Mouse (Mus musculus) CH12.LX (cell line): ENCODE measurements at regions not wholly inside any gene's neighbourhood (a gene's known extent, or its start where the extent isn't known, plus 50 kb on each side); places are given as distances from the start of the nearest gene placed in this dataset.
A peak's percentile ranks its signal among the peaks of the same experiment; 100 is the strongest.
"Not testable (repeated sequence)": the region's sequence is repeated elsewhere in the genome, so short reads cannot be mapped to it uniquely, and the experiment has no call there.

ENCODE experiments used
- DNase-seq: peaks from one replicate; pipeline ENCODE4 v3.0.0-alpha.2; 2013; ENCODE audit errors: extremely low read depth
- H3K27ac ChIP-seq: 2 replicates; pipeline ENCODE4 v1.5.1; 2012; ENCODE audit warnings: low read depth, mild to moderate bottlenecking, control low read depth, moderate library complexity; ENCODE audit not compliant: insufficient read depth
- H3K27me3 ChIP-seq: replicated peaks from 2 replicates; pipeline ENCODE3; 2012; ENCODE audit warnings: inconsistent platforms
- H3K36me3 ChIP-seq, 2 experiments: replicated peaks in 1 of 2; 2 replicates each; pipeline versions ENCODE3 to v1.6.1; 2012; ENCODE audit warnings: inconsistent platforms in 1 of 2, low read length in 1 of 2, mild to moderate bottlenecking in 1 of 2, mixed read lengths in 1 of 2, moderate library complexity in 1 of 2; ENCODE audit not compliant: control insufficient read depth in 1 of 2, insufficient read depth in 1 of 2
- H3K4me1 ChIP-seq, 2 experiments: 2 replicates each; pipeline ENCODE4 v1.6.1; 2012; ENCODE audit warnings: inconsistent platforms in 1 of 2, moderate library complexity in 1 of 2; ENCODE audit not compliant: insufficient read depth in 2 of 2, control insufficient read depth in 1 of 2
- H3K4me2 ChIP-seq: 2 replicates; pipeline ENCODE4 v1.6.1; 2012; ENCODE audit warnings: low read depth, mild to moderate bottlenecking, control low read depth; ENCODE audit not compliant: poor library complexity, insufficient read depth, severe bottlenecking
- H3K4me3 ChIP-seq, 3 experiments: fragments of 150-350 bp in 1 of 3; sonication (generic) in 1 of 3; replicated peaks in 1 of 3; 2 replicates each; pipeline versions ENCODE3 to v1.5.1; 2011 to 2012; ENCODE audit warnings: low read depth in 2 of 3, low read length in 2 of 3, mild to moderate bottlenecking in 2 of 3, moderate library complexity in 2 of 3, control low read depth in 1 of 3, improper control_type of control experiment in 1 of 3, inconsistent platforms in 1 of 3, mixed read lengths in 1 of 3; ENCODE audit not compliant: poor library complexity in 1 of 3
- H3K79me2 ChIP-seq: replicated peaks from 2 replicates; pipeline ENCODE4 v1.6.1; 2012; ENCODE audit warnings: mild to moderate bottlenecking, moderate library complexity; ENCODE audit not compliant: control insufficient read depth, poor library complexity, insufficient read depth, severe bottlenecking; ENCODE audit errors: extremely low read depth
- H3K9ac ChIP-seq: 2 replicates; pipeline ENCODE4 v1.6.1; 2012; ENCODE audit warnings: low read depth, mild to moderate bottlenecking, control low read depth, moderate library complexity; ENCODE audit not compliant: insufficient read depth
- H3K9me3 ChIP-seq: replicated peaks from 2 replicates; pipeline ENCODE3; 2012; ENCODE audit warnings: low read length, inconsistent platforms, mixed read lengths
- CHD1 ChIP-seq: IDR thresholded peaks from 2 replicates; pipeline ENCODE4 v1.6.1; 2012; ENCODE audit warnings: low read depth, low read length, improper control_type of control experiment, inconsistent platforms
- E2F4 ChIP-seq: IDR thresholded peaks from 2 replicates; pipeline ENCODE4 v1.6.1; 2011; ENCODE audit warnings: low read depth, low read length, improper control_type of control experiment; ENCODE audit not compliant: insufficient replicate concordance
- ELF1 ChIP-seq: IDR thresholded peaks from 2 replicates; pipeline ENCODE4 v1.6.1; 2014; ENCODE audit warnings: low read depth, mild to moderate bottlenecking, inconsistent platforms, low read length, improper control_type of control experiment
- EP300 ChIP-seq: IDR thresholded peaks from 2 replicates; pipeline ENCODE4 v1.6.1; 2011; ENCODE audit warnings: low read length, improper control_type of control experiment
- JUN ChIP-seq: IDR thresholded peaks from 2 replicates; pipeline ENCODE4 v1.6.1; 2011; ENCODE audit warnings: low read depth, mild to moderate bottlenecking, low read length, improper control_type of control experiment, moderate library complexity; ENCODE audit not compliant: insufficient read depth
- JUND ChIP-seq: conservative IDR thresholded peaks from 2 replicates; pipeline ENCODE4 v1.6.1; 2011; ENCODE audit warnings: low read depth, low read length, improper control_type of control experiment
- KAT2A ChIP-seq: IDR thresholded peaks from 2 replicates; pipeline ENCODE4 v1.6.1; 2012; ENCODE audit warnings: low read length, improper control_type of control experiment, inconsistent platforms; ENCODE audit not compliant: insufficient replicate concordance
- MAZ ChIP-seq: IDR thresholded peaks from 2 replicates; pipeline ENCODE4 v1.6.1; 2012; ENCODE audit warnings: low read depth, mild to moderate bottlenecking, inconsistent platforms, low read length, improper control_type of control experiment, moderate library complexity
- MEF2A ChIP-seq: IDR thresholded peaks from 2 replicates; pipeline ENCODE4 v1.6.1; 2014; ENCODE audit warnings: low read depth, mild to moderate bottlenecking, inconsistent platforms, low read length, improper control_type of control experiment, borderline replicate concordance
- MYC ChIP-seq: IDR thresholded peaks from 2 replicates; pipeline ENCODE4 v1.6.1; 2011; ENCODE audit warnings: low read depth, mild to moderate bottlenecking, improper control_type of control experiment, low read length
- NELFE ChIP-seq: IDR thresholded peaks from 2 replicates; pipeline ENCODE4 v1.6.1; 2011; ENCODE audit warnings: low read depth, low read length, improper control_type of control experiment
- PAX5 ChIP-seq: IDR thresholded peaks from 2 replicates; pipeline ENCODE4 v1.6.1; 2012; ENCODE audit warnings: low read length, inconsistent platforms, mixed read lengths
- SIN3A ChIP-seq: IDR thresholded peaks from 2 replicates; pipeline ENCODE4 v1.6.1; 2012; ENCODE audit warnings: low read length, improper control_type of control experiment, inconsistent platforms
- SMC3 ChIP-seq: IDR thresholded peaks from 2 replicates; pipeline ENCODE4 v1.6.1; 2011; ENCODE audit warnings: low read depth, low read length, improper control_type of control experiment
- dilution Hi-C: fragments of 300-500 bp; cut with MboI; formaldehyde crosslinking; loops from 2 replicates; pipeline ENCODE4 v1.14.3; 2020; ENCODE audit warnings: low sequenced_read_pairs; ENCODE audit not compliant: extremely low pct_unique_long_range_greater_than_20kb, extremely low pct_ligation_motif_present
- in situ Hi-C: fragments of 300-500 bp; cut with MboI; formaldehyde crosslinking; loops from 3 replicates; pipeline ENCODE4 v1.14.3; 2019; ENCODE audit warnings: low sequenced_read_pairs, low pct_ligation_motif_present, low pct_unique_long_range_greater_than_20kb, mixed read lengths

DNA sequence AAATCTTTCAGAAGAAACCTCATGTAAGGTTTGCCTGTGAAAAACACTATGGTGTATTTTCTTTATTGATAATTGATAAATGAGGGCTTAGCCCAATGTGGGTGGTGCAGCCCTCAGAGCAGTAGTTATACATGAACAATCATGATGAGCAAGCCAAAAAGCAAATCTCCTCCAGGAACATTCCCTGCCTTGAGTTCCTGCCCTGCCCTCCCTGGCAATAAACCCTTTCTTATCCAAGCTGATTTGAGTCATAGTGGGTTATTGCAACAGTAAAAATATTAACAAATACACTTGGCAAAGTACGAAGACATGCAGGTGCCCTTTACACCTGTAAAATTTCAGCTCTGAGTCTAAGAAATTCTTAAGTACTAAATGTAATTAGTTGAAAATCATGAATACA, 229.8 kb downstream of the Casp12 start:
- no peaks in the 10 kb centered on the region for H3K27me3 ChIP-seq
- H3K4me2 ChIP-seq = no peak overlapping the region
- H3K4me1 ChIP-seq = no peaks in the 10 kb centered on the region
- H3K36me3 ChIP-seq = no peaks in the 10 kb centered on the region
- H3K4me3 ChIP-seq = no peak overlapping the region
- DNase-seq = no peak
- H3K79me2 ChIP-seq = no peaks in the 10 kb centered on the region
- H3K27ac ChIP-seq = no peak overlapping the region
- in situ Hi-C loops (no loop called here), dilution Hi-C loops (no loop called here)
- H3K9ac ChIP-seq = no peak overlapping the region
- no peaks in the 10 kb centered on the region for H3K9me3 ChIP-seq
- no peak for TF ChIP-seq CHD1
- no peak for TF ChIP-seq E2F4
- TF ChIP-seq MAZ = no peak
- no peak for TF ChIP-seq ELF1
- no peak for TF ChIP-seq PAX5
- TF ChIP-seq SIN3A = no peak
- no peak for TF ChIP-seq SMC3
- no peak for TF ChIP-seq MYC
- no peak for TF ChIP-seq JUND
- TF ChIP-seq NELFE = no peak
- no peak for TF ChIP-seq JUN
- no peak for TF ChIP-seq KAT2A

DNA sequence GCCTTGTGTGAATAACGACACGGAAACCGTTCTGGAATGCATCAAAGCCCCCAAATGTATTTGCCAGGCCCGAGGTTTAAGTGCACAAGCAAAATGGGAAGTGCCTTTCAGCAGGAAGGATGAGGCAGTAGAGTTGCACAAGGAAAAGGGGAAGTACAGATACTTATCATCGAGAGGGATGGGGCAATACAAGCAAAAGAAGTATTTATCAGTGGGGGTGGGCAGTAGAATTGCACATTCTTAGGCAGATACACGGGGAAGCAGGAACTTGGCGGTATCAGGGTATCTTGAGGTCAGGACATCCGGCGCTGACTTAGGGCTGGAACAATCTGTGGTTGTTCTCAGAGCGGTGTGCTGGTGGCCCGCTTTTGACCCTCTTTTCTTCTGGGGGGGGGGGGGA, 232.9 kb downstream of the Casp12 start:
- H3K27me3 ChIP-seq, H3K36me3 ChIP-seq, dilution Hi-C loops, H3K4me3 ChIP-seq, H3K79me2 ChIP-seq, H3K27ac ChIP-seq, H3K4me1 ChIP-seq, H3K9ac ChIP-seq, H3K9me3 ChIP-seq, DNase-seq, in situ Hi-C loops, H3K4me2 ChIP-seq: not testable (repeated sequence)

DNA sequence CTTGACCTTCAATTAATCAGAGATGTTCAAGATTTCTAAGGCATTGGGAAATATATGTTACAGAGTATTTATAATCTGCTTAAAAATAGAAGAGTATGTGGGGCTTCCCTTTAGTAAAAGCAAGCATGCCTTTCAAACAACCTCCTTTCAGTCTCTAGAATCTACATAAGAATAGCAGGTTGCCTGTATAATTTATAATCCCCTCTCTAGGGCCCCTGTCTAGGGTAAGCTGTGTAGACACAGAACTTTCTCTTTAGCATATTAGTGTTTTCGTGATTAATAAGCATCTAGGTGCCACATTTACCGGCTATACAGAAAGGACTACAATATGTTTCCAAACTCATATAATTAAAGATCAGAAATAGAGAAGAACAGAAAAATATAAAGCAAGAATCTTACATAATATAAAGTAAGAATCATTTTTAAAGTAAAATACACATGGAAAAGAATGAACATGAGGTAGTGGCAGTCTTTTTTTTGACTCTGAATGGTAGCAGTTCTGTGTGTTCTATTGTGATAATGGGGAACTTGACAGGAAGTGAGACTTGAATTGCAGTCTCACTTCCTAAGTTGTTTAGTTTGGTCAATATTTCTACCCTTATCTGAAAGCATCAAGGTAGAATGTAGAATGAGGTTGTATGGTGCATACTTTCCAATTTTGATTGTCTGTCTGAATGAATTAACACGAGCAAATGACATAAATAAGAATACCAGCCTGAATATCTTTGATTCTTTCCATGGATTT, 250.8 kb downstream of the Casp12 start:
- Histone ChIP-seq H3K4me1 (peaks cover 2 to 19% of the 10 kb centered on the region in 2 experiments; a peak in 3 of 4 replicates), H3K27me3 (no peaks in the 10 kb centered on the region), H3K4me3 (no peak overlapping the region), H3K9me3 (no peaks in the 10 kb centered on the region), H3K4me2 (no peak overlapping the region), H3K79me2 (no peaks in the 10 kb centered on the region; the same call in 1 of the 2 replicates), H3K27ac (no peak overlapping the region), H3K36me3 (no peaks in the 10 kb centered on the region), H3K9ac (no peak overlapping the region)
- in situ Hi-C loops (no loop called here), dilution Hi-C loops (no loop called here)
- TF ChIP-seq EP300 (peak; percentile 61; the same call in 1 of the 2 replicates), MEF2A (no peak)
- DNase-seq = no peak
